Mouse (Mus musculus) A20 (cell line): ENCODE measurements at regions not wholly inside any gene's neighbourhood (a gene's known extent, or its start where the extent isn't known, plus 50 kb on each side); places are given as distances from the start of the nearest gene placed in this dataset.

Experiments used
- DNase-seq: peaks from one replicate; pipeline ENCODE4 v3.0.0-alpha.2; 2011; ENCODE audit warnings: low read depth, low spot score

GRCm38 (mm10) chr10:16589399-16589798 lies 1133.6 kb upstream of the Cited2 start:
- peak; percentile 45 for DNase-seq

DNA sequence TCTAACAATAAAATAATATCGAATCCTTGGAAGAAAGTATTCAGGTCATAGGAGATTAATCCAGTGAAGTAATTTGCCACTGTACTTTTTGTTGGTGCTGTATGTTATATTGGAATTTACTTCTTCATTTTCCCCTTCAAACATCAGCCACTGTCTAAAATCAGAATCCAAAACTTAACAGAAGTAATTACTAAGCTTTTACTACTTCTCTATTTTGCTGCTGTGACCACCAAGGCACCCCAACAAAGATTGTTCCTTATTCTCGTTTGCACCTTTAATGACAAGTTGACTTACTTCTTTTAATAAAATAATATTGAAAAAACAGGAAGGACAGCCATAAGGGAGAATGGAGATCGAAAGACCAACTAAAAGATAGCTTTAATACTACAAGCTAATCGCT lies 1130.1 kb upstream of the Cited2 start:
- DNase-seq, result peak; percentile 5

- DNase-seq, result no peak
Observed at GRCm38 (mm10) chr10:16600041-16600440, 1123.0 kb upstream of the Cited2 start.

GRCm38 (mm10) chr10:16600551-16601224 lies 1122.3 kb upstream of the Cited2 start:
- DNase-seq, result peak; percentile 22

DNA sequence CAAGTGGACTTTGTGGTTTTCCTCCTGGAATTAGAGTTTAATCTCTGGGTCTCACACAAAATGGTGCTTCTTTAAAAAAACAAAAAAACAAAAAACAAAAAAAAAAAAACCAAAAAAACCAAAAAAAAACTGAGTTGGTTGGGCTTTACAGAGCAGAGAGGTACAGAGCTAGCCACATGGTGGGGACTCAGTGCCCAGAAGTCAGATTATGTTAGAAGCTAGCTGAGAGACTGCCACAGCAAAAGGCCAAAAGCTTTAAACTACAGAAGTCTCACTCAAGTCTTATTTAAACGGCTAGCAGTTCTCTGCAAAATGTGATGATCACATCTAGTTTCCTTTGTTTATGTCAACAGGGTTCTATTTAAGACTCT lies 1121.8 kb upstream of the Cited2 start:
- no peak for DNase-seq

- no peak for DNase-seq
Observed at GRCm38 (mm10) chr10:16608339-16608738, 1114.7 kb upstream of the Cited2 start.

DNA sequence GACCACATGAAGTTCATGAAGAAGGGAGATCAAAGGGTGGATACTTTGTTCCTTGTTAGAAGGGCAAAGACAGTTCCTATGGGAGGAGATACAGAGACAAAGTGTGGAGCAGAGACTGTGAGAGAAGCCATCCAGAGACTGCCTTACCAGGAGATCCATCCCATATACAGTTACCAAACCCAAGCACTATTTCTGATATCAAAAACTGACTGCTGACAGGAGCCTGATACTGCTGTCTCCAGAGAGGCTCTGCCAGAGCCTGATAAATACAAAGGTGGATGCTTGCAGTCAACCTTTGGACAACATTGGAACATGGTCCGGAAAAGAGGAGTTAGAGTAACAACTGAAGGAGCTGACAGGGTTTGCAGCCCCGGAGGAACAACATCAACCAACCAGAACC lies 1104.3 kb upstream of the Cited2 start:
- DNase-seq, result no peak

DNA sequence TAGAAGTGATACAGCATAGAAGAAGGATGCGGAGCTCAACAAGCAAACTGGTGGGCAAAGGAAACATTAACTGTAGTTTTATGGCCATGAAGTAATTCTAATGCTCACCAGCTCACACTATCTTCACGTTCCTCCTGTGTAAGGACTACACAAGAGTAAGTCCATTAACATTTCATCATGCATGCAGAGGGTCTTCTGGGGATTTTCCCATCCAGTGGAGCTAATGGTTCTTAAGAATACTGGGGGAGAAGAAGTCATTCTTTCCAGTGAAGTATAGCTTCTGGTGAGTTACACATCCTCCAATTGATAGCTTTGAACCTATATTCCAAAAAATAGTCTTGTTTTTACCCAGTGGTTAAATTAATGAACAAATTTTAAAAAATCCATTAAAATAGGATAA lies 1103.4 kb upstream of the Cited2 start:
- DNase-seq, result no peak

DNA sequence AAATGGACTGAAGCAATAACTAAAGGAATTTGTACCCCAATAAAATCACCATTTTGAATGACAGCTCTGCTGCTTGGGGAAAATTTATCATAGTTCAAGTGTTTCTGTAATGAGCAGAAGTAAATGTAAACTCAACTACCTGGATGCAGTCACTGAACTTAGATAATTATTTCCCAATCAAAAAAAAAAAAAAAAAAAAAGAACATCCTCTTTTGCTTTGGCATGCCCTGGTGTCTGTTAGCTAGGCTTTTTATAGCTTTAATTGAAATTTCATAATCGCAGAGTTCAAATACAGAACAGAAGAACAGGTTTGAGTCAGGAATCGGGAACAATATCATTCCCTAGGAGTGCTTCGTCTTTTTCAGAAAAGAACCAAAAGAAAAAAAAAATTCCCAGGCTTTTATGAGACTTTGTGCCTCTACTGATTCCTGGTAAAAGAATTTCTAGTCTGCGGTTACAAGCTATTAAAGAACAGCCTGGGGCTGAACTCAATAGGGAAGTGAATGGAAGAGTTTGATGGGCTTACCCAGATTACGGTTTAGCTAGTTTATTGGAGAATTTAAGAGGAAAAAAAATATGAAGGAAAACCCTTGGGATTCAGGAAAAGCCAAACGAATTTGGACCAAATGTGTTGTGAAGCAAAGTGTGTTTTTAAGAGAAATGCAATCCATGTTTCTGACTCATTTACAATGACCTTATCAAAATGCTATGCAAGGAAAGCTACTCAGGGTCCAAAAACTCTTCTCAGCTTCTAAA lies 1102.0 kb upstream of the Cited2 start:
- DNase-seq, result no peak

- DNase-seq, result no peak
Observed at GRCm38 (mm10) chr10:16622821-16623220, 1100.2 kb upstream of the Cited2 start.

- DNase-seq, result no peak
Observed at GRCm38 (mm10) chr10:16633236-16633635, 1089.8 kb upstream of the Cited2 start.

GRCm38 (mm10) chr10:16635463-16635862 lies 1087.6 kb upstream of the Cited2 start:
- DNase-seq, result no peak

GRCm38 (mm10) chr10:16637006-16637405 lies 1086.0 kb upstream of the Cited2 start:
- DNase-seq, result peak; percentile 16

DNA sequence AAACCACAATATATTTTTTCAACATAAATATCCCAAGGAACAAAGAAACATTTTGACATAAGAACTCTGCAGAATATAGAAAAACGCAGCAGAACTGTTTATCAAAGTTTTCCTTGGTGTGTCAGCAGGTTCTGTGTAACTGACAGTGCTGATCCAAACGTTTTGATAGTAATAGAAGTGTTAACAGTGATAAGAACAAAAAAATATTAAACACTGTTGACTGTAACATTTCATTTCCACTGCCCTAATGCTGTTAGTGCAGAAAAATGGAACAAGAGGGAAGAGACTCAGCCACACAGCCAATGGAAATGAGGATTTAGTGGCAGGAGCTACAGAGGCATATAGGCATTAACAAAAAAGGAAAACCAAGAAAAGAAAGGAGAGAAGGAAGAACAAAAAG lies 1084.9 kb upstream of the Cited2 start:
- no peak for DNase-seq

- DNase-seq, result no peak
Observed at GRCm38 (mm10) chr10:16640136-16640535, 1082.9 kb upstream of the Cited2 start.

DNA sequence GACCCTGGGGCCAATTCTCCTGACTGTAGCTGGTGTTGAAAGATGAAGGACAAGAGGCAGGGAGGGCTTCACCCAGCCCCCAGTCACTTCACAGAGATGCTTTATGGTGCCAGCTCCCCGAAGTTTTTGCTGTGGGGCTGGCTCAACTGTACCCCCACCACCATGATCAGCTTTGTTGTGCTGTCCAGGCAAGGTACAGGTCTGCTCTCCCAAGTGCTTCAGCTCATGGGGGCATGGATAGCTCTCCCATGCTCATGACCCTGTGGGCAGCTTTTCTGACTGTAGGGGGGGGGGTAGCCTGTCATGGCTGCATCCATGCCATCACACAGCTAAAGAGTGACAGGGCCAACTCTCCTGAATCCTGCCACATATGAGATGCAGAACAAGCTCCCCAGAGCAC lies 1072.9 kb upstream of the Cited2 start:
- DNase-seq, result no peak

- DNase-seq, result peak; percentile 13
Observed at GRCm38 (mm10) chr10:16652450-16652849, 1070.6 kb upstream of the Cited2 start.

DNA sequence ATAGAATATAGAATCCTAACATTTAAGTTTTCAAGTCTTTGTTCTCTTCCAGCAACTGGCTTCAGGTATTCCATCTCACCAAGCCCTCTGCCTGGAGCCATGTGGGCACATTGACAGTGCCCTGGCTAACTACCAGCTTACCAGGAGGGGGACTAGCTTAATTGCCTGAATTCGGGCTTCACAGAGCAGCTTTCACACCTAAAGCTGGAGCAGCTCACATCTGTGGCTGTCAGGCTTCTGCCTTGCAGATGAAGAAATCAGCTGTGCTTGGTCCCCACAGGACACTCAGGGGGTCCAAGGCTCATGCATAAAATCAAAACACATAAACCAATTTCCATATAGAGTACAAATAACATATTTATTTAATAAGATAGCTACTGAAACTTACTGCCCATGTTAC lies 1058.5 kb upstream of the Cited2 start:
- no peak for DNase-seq

DNA sequence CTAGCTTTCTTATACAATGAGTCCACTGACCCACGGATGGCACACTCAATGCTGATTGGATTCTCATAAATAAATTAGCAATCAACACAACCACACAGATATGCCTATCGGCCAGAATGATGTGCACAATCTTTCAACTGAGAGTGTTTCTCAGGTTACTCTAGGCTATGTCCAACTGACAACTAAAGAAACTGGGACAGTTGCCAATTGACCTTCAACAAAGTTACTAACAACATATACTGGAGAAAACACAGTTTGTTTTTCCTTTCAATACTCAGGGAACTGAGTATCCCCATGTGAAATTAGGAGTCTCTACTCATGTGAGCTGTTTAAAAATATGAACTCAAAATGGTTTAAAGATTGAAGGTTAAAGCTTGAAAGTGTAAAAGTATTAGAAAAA lies 1052.7 kb upstream of the Cited2 start:
- DNase-seq, result peak; percentile 4

DNA sequence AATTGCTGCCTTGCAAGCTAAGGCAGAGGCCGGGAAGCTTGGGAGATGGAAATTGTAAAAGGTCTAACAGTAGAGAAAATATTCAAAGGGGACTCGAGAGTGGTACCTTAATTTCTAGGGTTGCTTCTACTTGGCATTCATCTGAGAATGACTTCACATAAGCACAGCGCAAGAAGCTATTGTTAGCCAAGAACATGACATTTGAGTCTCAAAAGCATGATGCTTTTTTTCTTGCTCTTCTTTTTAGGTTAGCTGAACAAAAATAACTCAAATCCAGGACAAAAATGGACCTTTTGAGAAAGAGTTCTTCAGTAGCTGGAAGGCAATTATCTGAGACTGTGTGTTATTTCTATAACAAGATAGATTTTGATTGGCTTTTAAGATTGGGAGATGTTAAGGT lies 1042.0 kb upstream of the Cited2 start:
- DNase-seq, result no peak

DNA sequence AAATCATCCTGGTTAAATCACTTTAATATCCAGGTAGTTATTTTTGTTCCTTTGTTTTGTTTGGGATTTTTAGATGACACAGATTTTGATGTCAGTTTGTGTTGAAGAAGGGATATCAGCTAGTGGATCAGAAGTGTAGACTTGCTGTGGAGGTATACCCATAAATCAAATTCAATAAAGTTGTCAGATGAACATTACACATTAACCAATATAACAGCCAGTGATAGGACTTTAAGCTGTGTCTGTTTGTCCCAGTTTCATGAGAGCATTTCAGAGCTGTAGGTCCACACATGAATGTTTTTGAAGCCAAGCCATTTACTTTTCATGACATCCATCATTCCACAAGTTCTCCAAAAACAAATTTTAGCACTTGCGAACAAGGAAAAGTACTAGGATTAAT lies 1037.7 kb upstream of the Cited2 start:
- DNase-seq, result no peak

DNA sequence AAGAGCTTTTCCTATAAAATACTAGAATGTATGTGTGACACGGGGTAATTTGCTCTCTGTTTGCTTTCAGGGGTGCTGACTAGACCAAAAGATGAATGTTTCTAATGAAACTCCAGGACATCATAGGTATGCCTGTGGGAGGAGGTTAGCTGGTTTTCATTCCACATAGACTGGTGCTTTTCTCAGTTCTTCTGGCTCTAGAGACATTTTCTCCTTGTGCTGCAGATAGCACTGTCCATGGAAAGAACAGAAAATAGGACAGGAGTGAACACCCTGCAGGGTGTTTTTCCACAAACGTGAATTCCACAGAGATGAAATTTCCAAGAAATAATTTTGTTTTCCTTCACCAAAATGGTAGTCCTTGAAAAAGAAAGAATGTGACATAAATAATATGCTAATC lies 1016.0 kb upstream of the Cited2 start:
- no peak for DNase-seq

- DNase-seq, result no peak
Observed at GRCm38 (mm10) chr10:16713143-16713542, 1009.9 kb upstream of the Cited2 start.
